Mouse (Mus musculus) inflammation-experienced regulatory T-cells, adult 6 months (primary cell): ENCODE results near the gene Pck2. TPM values are rescaled to one million over a fixed set of nuclear protein-coding genes. Genes with fewer than 3 reads are reported as not detected.

Experiments
- ATAC-seq: one replicate; pipeline ENCODE4 v1.8.0; 2017
- polyA plus RNA-seq, 3 experiments: library from polyadenylated mRNA; unstranded; fragments of 100-300 nt; shearing (Covaris generic); gene quantifications; one replicate each; pipeline ENCODE4 v1.2.1; 2017

The Pck2 gene
- polyA plus RNA-seq, 3 experiments from 2014 or later: 31.9 to 37.5 (median 35.9) TPM

- no peak for ATAC-seq
These were observed 3.8 kb upstream of the Pck2 start for GRCm38 (mm10) chr14:55536116-55536745.

DNA sequence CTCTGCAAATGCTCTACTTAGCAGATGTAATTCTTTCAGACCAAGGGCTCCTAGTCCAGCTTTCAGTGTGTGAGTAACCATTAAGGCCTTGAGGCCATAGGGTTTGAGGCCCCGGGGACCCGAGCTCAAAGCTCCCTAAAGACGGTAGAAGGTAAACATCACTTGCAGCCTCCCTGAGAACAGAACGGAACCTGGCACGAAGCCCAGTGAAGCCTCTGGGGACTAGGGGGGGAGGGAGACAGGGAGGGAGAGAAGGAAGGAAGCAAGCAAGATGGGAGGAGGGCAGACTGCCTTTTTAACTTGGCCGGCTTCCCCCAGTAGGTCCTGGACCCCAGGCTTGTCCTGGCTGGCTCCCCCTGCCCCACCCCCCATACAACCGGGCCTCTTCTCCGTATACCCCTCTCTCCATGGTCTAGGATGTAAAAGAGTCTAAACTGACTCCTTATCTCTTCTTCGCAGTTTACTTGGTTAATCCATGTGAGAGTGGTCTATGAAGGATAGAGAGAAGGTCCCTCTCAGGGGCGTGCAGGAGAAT is 788 bp downstream of the Pck2 start:
- ATAC-seq: peak; percentile 29

DNA sequence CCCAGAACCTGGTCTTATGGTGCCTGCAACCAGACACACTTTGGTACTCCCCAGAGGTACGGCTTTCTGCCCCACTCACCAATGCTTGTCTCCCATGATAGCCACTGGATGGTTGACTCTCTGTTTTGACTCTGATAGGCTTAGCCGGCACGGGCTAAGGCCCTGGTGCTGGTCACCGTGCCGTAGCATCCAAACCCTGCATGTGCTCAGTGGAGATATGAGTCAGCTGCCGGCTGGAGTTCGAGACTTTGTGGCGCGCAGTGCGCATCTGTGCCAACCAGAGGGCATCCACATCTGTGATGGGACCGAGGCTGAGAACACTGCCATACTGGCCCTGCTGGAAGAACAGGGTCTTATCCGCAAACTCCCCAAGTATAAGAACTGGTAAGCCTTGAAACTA is 2.2 kb downstream of the Pck2 start:
- no peak for ATAC-seq

GRCm38 (mm10) chr14:55544334-55544733 is 4.3 kb downstream of the Pck2 start:
- no peak for ATAC-seq

DNA sequence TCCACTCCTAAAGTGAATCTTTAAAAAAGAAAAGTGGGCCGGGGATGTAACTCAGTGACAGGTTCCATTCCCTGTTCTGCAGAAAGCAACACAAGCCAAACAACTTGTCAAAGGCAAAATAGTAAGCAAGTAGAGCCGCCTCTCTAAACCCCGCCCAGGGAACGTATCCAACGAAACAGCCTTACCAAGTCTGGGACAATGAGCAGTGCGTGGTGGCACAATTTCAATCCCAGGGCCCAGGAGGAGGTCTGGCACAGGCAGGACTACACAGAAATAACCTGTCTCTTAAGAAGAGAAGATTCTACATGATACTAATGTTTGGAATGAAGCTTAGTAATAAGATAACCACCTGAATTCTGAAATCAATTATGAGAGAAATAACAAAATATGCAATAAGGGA is 10.1 kb downstream of the Pck2 start:
- ATAC-seq: no peak

GRCm38 (mm10) chr14:55551347-55551746 is 11.3 kb downstream of the Pck2 start:
- no peak for ATAC-seq

DNA sequence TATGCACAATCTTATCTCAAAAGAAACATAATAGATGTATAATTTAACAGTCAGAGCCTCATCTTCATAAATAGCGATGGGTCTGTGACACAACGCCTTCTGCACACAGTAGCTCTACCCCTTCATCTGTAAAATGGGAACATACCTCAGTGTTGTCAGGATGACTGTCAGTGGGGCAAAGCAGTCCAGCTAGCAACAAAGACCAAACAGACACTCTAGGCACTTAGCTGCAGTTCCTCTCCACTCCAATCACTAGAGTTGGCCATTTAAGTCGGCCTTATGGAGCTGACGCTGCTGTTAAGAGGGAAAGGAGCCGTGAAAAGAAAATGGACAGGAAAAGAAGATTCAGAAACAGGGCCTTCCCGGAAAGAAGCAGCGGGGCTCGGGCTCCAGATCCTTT is 11.7 kb downstream of the Pck2 start:
- ATAC-seq: no peak

GRCm38 (mm10) chr14:55554635-55555034 is 14.6 kb downstream of the Pck2 start:
- ATAC-seq: no peak

GRCm38 (mm10) chr14:55555788-55556187 is 15.7 kb downstream of the Pck2 start:
- ATAC-seq: no peak

- peak; percentile 19 for ATAC-seq
These were observed 16.9 kb downstream of the Pck2 start for GRCm38 (mm10) chr14:55557003-55557402.

DNA sequence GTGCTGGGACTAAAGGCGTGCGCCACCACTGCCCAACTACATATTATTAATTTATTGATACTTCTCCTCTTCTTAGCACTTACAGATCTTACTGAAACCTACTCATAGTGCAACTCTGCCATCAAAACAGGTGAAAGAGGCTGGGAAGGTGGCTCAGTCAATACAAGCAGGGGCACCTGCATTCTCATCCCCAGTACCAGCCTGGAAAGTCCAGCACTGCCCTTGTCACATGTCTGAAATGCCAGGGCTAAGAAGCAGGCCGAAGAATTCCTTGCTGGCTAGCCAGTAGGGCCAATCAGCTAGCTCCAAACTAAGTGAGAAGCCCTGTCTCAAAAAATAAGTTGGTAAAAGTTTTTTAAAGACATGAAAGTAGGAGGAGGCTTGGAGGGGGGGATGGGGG is 17.5 kb downstream of the Pck2 start:
- ATAC-seq: no peak

GRCm38 (mm10) chr14:55558740-55559448 is 18.8 kb downstream of the Pck2 start:
- no peak for ATAC-seq

DNA sequence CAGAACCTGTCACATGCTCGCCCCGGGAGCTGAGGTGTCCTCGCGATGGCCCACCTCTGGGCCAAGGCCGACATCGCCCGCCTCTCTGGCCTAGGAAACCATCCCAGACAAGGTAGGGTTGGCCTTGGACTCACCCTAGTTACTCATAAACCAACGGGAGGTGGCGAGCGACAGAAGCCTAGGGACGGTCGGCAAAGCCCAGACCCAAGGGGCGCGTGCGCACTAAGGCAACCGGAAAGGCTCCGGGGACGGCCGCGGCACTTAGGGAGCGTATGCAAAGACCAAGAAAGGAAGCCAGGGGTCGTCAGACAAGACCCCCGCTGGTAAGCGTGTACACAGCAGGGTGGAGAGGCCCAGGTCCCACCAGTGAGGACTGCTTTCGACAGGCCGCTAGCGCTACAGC is 19.7 kb downstream of the Pck2 start, which contains the start of gene Dcaf11:
Gene Dcaf11, plus strand, starts transcription at position 208 of the 403 bp plus-strand sequence.
- peak; percentile 37 for ATAC-seq

- ATAC-seq: peak; percentile 86
These were observed 20.4 kb downstream of the Pck2 start, which contains the start of gene A730061H03Rik for GRCm38 (mm10) chr14:55560202-55561073. Gene A730061H03Rik, minus strand, starts transcription at chr14:55560406.

- ATAC-seq: no peak
These were observed 21.8 kb downstream of the Pck2 start for GRCm38 (mm10) chr14:55561860-55562259.

DNA sequence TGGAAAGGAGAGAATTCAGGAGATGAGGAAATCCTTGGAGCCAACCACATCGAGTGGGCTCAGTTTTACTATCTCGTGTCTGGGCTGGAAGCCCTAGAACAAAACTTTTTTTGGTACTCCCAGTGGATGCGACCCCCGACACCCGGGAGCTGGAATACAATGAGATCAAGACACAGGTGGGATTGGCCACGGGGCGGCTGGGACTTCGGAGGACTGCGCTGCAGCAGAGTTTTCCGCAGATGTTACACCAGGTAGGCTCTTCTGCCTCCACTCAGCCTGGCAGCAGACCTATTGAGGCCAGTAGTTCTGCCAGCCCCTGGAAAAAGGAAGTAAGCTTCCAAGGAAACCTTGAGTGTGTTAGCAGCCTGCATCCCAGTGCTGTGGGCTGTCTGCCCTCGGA is 23.2 kb downstream of the Pck2 start:
- no peak for ATAC-seq

DNA sequence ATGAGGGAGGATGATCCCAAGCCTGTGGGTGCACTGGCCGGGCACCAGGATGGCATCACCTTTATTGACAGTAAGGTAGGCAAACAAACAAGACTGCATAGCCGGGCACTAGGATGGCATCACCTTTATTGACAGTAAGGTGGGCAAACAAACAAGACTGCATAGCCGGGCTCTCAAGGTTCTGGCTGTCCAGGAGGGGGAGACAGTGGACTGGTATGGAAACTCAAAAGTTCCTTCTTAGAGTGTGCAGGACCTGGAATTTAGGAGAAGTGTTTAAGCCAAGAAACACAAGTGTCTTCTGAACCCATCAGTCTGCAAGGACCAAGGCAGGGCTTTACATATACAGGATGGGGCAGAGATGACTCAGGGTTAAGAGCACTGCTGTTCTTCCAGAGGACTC is 25.7 kb downstream of the Pck2 start:
- ATAC-seq: no peak

DNA sequence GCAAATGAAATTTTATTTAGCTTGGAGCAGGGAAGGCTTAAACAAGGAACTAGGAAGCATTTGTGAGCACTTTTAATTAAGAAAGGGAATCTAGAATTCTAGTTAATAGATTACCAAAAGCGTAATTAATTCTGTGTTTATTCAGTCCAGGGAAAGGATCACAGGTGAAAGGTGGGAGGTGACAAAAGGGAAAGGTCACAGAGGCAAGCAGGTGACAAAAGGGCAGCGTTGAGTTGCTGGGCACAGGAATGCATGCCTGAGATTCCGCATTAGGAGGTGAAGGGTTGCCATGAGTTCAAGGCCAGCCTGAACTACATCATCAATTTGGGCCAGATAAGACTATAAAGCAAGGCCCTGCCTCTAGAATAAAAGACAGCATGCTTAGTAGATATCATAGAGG is 27.4 kb downstream of the Pck2 start:
- ATAC-seq: no peak

- ATAC-seq: no peak
These were observed 30.5 kb downstream of the Pck2 start for GRCm38 (mm10) chr14:55570588-55570987.

- ATAC-seq: no peak
These were observed 31.7 kb downstream of the Pck2 start for GRCm38 (mm10) chr14:55571760-55572159.

- no peak for ATAC-seq
These were observed 35.2 kb downstream of the Pck2 start, which contains the start of gene Fitm1 for GRCm38 (mm10) chr14:55575302-55575701. Gene Fitm1, plus strand, starts transcription at chr14:55575617.

- ATAC-seq: no peak
These were observed 35.6 kb downstream of the Pck2 start for GRCm38 (mm10) chr14:55575711-55576110.

GRCm38 (mm10) chr14:55576376-55576775 is 36.3 kb downstream of the Pck2 start:
- no peak for ATAC-seq
